In the genomic region with DNA sequence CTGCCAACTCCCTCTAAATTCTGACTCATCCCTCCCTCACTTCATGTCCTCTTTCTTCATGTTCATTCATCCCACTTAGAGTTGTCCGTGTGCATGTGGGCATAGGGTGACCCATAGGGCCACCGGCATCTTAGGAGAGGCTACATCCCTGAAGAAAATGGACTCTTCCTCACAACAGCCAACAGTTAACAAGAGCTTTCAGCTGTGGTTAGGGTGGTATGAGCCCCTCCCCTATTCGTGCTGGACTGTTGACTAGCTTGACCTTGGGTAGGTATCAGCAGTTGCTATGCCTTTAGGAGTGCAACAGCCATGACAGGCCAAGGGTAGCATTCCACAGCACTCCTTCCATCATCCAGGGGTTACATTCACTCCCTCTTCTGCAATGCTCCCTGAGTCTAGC, we compare ENCODE assay signal across 5 mouse cellular contexts.
"Had no signal": no experiment of that assay in that cellular context is flagged by ENCODE, and none has a peak within 500 bp of the region (broad histone marks: within the 10 kb centered on the region; RNA-seq: fewer than 3 reads in every experiment).

No protein-coding gene starts in this region.

- DNase-seq: kidney, adult 9 months; lung, adult 2 months; lung, postnatal 36 days; right cerebral cortex, postnatal 14 days; thymus, postnatal 4 days had no signal
